9 mouse cellular contexts compared by ENCODE assay signal in genomic region chr1:143917623-143918022, GRCm38 (mm10).
A peak's percentile ranks its signal among the peaks of the same experiment; 100 is the strongest.
DNase-seq lines count a peak whose midpoint lies in the region; ATAC-seq lines count a peak whose summit lies in the region.
"Had no signal": no experiment of that assay in that cellular context is flagged by ENCODE, and none has a peak within 500 bp of the region (broad histone marks: within the 10 kb centered on the region; RNA-seq: fewer than 3 reads in every experiment).

No protein-coding gene starts in this region.

- H3K27me3 ChIP-seq in midbrain, embryonic 13.5 days: peaks cover under 1% of the 10 kb centered on the region; the same call in 1 of the 2 replicates
- H3K27me3 ChIP-seq: embryonic facial prominence, embryonic 12.5 days had no signal

- H3K36me3 ChIP-seq in midbrain, embryonic 13.5 days: no peaks in the 10 kb centered on the region
- H3K36me3 ChIP-seq: embryonic facial prominence, embryonic 12.5 days had no signal

- no peak for ATAC-seq in midbrain, embryonic 13.5 days

- H3K4me1 ChIP-seq in midbrain, embryonic 13.5 days (replicated peaks): peaks cover 16% of the 10 kb centered on the region
- H3K4me1 ChIP-seq: embryonic facial prominence, embryonic 12.5 days had no signal

- H3K27ac ChIP-seq in midbrain, embryonic 13.5 days: no peak overlapping the region

- no peak overlapping the region for H3K9ac ChIP-seq in midbrain, embryonic 13.5 days (replicated peaks)
- H3K9ac ChIP-seq: embryonic facial prominence, embryonic 12.5 days had no signal

- no peak overlapping the region for H3K4me2 ChIP-seq in midbrain, embryonic 13.5 days (replicated peaks)
- H3K4me2 ChIP-seq: embryonic facial prominence, embryonic 12.5 days had no signal

- H3K4me3 ChIP-seq in midbrain, embryonic 13.5 days (replicated peaks): no peak overlapping the region
- H3K4me3 ChIP-seq: embryonic facial prominence, embryonic 12.5 days had no signal

- WGBS in midbrain, embryonic 13.5 days: 69% methylated on average over 5 of the region's 5 CpGs

- peak; percentile 6 for DNase-seq in cerebellum, adult 9-10 months
- DNase-seq in cerebellum, adult 11-12 months: no peak
- DNase-seq in right cerebral cortex, adult 18-20 months: peak; percentile 70
- DNase-seq in right cerebral cortex, postnatal 4 days: no peak
- peak; percentile 82 to 87 for DNase-seq in layer of hippocampus, adult 8-10 months (ENCODE audit: low spot score in 2 of 2)
- peak; percentile 73 for DNase-seq in lung, postnatal 36 days
- DNase-seq in thymus, adult 18-20 months: peak; percentile 50 to 70

- H3K9me3 ChIP-seq in midbrain, embryonic 13.5 days: no peaks in the 10 kb centered on the region
- H3K9me3 ChIP-seq: embryonic facial prominence, embryonic 12.5 days had no signal

Comparison
In these comparisons a context has a peak if more than half of its experiments do, and no peak if none do; other contexts are left out.
1. DNase-seq: peak in cerebellum, adult 9-10 months (single experiment), right cerebral cortex, adult 18-20 months (single experiment), layer of hippocampus, adult 8-10 months (2 of 2), lung, postnatal 36 days (single experiment) and thymus, adult 18-20 months (2 of 2); none in cerebellum, adult 11-12 months (single experiment) and right cerebral cortex, postnatal 4 days (single experiment).